Mouse (Mus musculus): ENCODE data around the gene Rngtt. TPM values are rescaled to one million over a fixed set of nuclear protein-coding genes. Genes with fewer than 3 reads are reported as not detected.

The Rngtt gene
- polyA plus RNA-seq, 1 experiment from 2014 or later, result 16.6 TPM

- 94% methylated on average over 2 of the region's 2 CpGs for WGBS
- H3K4me3 ChIP-seq, result no peak overlapping the region
These were observed 184.3 kb downstream of the Rngtt start for GRCm38 (mm10) chr4:33494377-33494776.

DNA sequence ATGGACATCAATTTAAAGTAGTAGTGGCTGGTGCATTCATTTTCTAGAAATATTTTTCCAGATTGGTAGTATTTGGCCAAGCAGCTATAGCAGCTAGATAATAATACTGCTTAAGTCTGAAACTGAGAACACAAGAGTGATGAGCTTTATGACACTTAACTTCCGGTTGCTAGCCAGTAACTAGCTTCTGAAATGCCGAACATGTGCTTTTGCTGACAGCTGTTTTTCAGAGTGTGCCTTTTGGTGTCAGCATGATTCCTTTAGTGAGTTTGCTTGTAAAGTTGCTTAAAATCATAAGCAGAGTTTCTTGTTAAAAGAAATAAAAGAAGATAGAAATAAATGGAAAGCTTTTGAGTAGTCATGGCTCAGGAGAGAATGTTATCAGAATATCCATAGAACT is 186.9 kb downstream of the Rngtt start:
- H3K4me2 ChIP-seq, result no peak overlapping the region
- 57% methylated on average over 2 of the region's 2 CpGs for WGBS
- no peak for ATAC-seq (replicated peaks; ENCODE audit: insufficient number of reproducible peaks, insufficient read depth, low FRiP score, low read depth)

More at GRCm38 (mm10) chr4:33494377-33494776, 184.3 kb downstream of the Rngtt start:
- Histone ChIP-seq H3K9ac (no peak overlapping the region), H3K4me2 (no peak overlapping the region), H3K9me3 (replicated peaks) (peaks cover 5% of the 10 kb centered on the region; the same call in 1 of the 2 replicates), H3K4me1 (replicated peaks) (peaks cover 2% of the 10 kb centered on the region; the same call in 1 of the 2 replicates), H3K27me3 (no peaks in the 10 kb centered on the region), H3K27ac (no peak overlapping the region), H3K36me3 (no peaks in the 10 kb centered on the region)
- ATAC-seq (replicated peaks; ENCODE audit: insufficient number of reproducible peaks, insufficient read depth, low FRiP score, low read depth), result no peak

DNA sequence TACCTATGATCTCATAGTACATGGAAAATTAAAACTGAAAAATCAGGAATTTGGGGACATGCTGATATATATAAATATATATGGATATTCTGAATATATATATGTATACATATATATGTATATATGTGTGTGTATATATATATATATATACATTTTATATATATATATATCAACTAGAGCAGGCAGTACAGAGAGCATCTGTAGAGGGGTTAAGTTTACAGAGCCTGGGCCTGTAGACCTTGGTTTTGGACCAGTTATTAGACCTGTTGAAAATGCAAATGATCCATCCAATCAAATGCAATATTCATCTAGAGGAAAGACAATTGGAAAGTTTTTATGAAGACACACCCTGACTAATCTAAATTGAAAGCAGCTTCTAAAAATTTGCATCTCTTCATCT is 187.5 kb downstream of the Rngtt start:
- H3K27me3 ChIP-seq, result peaks cover 21% of the 10 kb centered on the region
- no peak overlapping the region for H3K9ac ChIP-seq
- ATAC-seq (replicated peaks; ENCODE audit: insufficient number of reproducible peaks, insufficient read depth, low FRiP score, low read depth), result no peak
- no peak overlapping the region for H3K27ac ChIP-seq
- H3K36me3 ChIP-seq, result no peaks in the 10 kb centered on the region
- H3K4me1 ChIP-seq (replicated peaks), result peaks cover 2% of the 10 kb centered on the region; the same call in 1 of the 2 replicates
- peaks cover 5% of the 10 kb centered on the region; the same call in 1 of the 2 replicates for H3K9me3 ChIP-seq (replicated peaks)
- H3K4me3 ChIP-seq, result no peak overlapping the region
- H3K4me2 ChIP-seq, result no peak overlapping the region

More for the DNA sequence above, 186.9 kb downstream of the Rngtt start:
- no peaks in the 10 kb centered on the region for H3K36me3 ChIP-seq
- no peak overlapping the region for H3K9ac ChIP-seq
- H3K9me3 ChIP-seq (replicated peaks), result peaks cover 5% of the 10 kb centered on the region; the same call in 1 of the 2 replicates
- peaks cover 2% of the 10 kb centered on the region; the same call in 1 of the 2 replicates for H3K4me1 ChIP-seq (replicated peaks)
- H3K27ac ChIP-seq, result no peak overlapping the region
- H3K4me3 ChIP-seq, result no peak overlapping the region
- H3K27me3 ChIP-seq, result peaks cover 15% of the 10 kb centered on the region

GRCm38 (mm10) chr4:33498160-33498874 is 188.2 kb downstream of the Rngtt start:
- H3K9me3 ChIP-seq (replicated peaks), result peaks cover 5% of the 10 kb centered on the region; the same call in 1 of the 2 replicates
- no peak overlapping the region for H3K4me3 ChIP-seq
- peaks cover 21% of the 10 kb centered on the region for H3K27me3 ChIP-seq
- 72% methylated on average over 4 of the region's 4 CpGs for WGBS
- no peak overlapping the region for H3K9ac ChIP-seq
- H3K27ac ChIP-seq, result no peak overlapping the region
- ATAC-seq (replicated peaks; ENCODE audit: insufficient number of reproducible peaks, insufficient read depth, low FRiP score, low read depth), result no peak
- peaks cover 2% of the 10 kb centered on the region; the same call in 1 of the 2 replicates for H3K4me1 ChIP-seq (replicated peaks)
- no peak overlapping the region for H3K4me2 ChIP-seq
- no peaks in the 10 kb centered on the region for H3K36me3 ChIP-seq

- Histone ChIP-seq H3K36me3 (no peaks in the 10 kb centered on the region), H3K27me3 (peaks cover 49% of the 10 kb centered on the region), H3K9me3 (replicated peaks) (no peaks in the 10 kb centered on the region), H3K4me2 (no peak overlapping the region), H3K27ac (no peak overlapping the region), H3K4me3 (no peak overlapping the region), H3K4me1 (replicated peaks) (peaks cover 14% of the 10 kb centered on the region), H3K9ac (no peak overlapping the region)
- ATAC-seq (replicated peaks; ENCODE audit: insufficient number of reproducible peaks, insufficient read depth, low FRiP score, low read depth), result no peak
These were observed 196.5 kb downstream of the Rngtt start for GRCm38 (mm10) chr4:33506638-33507037.

GRCm38 (mm10) chr4:33510544-33510943 is 200.4 kb downstream of the Rngtt start:
- Histone ChIP-seq H3K4me3 (no peak overlapping the region), H3K9me3 (replicated peaks) (no peaks in the 10 kb centered on the region), H3K36me3 (no peaks in the 10 kb centered on the region), H3K4me1 (replicated peaks) (peaks cover 15% of the 10 kb centered on the region), H3K27me3 (peaks cover 67% of the 10 kb centered on the region), H3K27ac (no peak overlapping the region), H3K9ac (no peak overlapping the region), H3K4me2 (peak overlapping the region; percentile 52)
- 39% methylated on average over 10 of the region's 10 CpGs for WGBS
- ATAC-seq (replicated peaks; ENCODE audit: insufficient number of reproducible peaks, insufficient read depth, low FRiP score, low read depth), result peak; percentile 73; the same call in 1 of the 2 replicates

DNA sequence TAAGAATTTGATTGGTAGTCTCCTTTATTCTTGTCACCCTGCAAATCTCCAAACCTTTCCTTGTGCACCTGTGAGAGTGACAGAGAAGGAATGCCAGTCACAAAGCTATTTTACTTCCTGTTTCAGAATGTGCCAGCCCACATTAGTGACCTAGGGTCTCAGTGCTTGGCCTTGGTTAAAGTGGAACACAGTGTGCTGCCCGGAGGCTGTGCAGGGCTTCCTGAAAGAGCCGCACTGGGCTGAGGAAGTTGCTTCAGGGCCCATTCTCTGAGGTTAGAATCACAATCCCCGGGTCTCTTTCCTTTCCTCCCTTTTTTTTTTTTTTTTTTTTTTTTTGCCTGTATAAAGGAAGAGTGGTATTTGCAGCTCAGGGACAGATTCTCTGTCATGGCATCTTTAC is 203.3 kb downstream of the Rngtt start:
- Histone ChIP-seq H3K4me1 (replicated peaks) (peaks cover 15% of the 10 kb centered on the region), H3K9ac (no peak overlapping the region), H3K36me3 (no peaks in the 10 kb centered on the region), H3K4me2 (no peak overlapping the region), H3K9me3 (replicated peaks) (no peaks in the 10 kb centered on the region), H3K27ac (no peak overlapping the region), H3K4me3 (no peak overlapping the region), H3K27me3 (peaks cover 59% of the 10 kb centered on the region)
- no peak for ATAC-seq (replicated peaks; ENCODE audit: insufficient number of reproducible peaks, insufficient read depth, low FRiP score, low read depth)
- 53% methylated on average over 3 of the region's 3 CpGs for WGBS

GRCm38 (mm10) chr4:33514108-33515000 is 204.2 kb downstream of the Rngtt start:
- H3K27ac ChIP-seq, result no peak overlapping the region
- H3K9me3 ChIP-seq (replicated peaks), result no peaks in the 10 kb centered on the region
- no peak for ATAC-seq (replicated peaks; ENCODE audit: insufficient number of reproducible peaks, insufficient read depth, low FRiP score, low read depth)
- H3K27me3 ChIP-seq, result peaks cover 63% of the 10 kb centered on the region
- H3K9ac ChIP-seq, result no peak overlapping the region
- H3K4me1 ChIP-seq (replicated peaks), result peaks cover 15% of the 10 kb centered on the region
- H3K36me3 ChIP-seq, result no peaks in the 10 kb centered on the region
- no peak overlapping the region for H3K4me3 ChIP-seq
- WGBS, result 82% methylated on average over 10 of the region's 10 CpGs
- no peak overlapping the region for H3K4me2 ChIP-seq

DNA sequence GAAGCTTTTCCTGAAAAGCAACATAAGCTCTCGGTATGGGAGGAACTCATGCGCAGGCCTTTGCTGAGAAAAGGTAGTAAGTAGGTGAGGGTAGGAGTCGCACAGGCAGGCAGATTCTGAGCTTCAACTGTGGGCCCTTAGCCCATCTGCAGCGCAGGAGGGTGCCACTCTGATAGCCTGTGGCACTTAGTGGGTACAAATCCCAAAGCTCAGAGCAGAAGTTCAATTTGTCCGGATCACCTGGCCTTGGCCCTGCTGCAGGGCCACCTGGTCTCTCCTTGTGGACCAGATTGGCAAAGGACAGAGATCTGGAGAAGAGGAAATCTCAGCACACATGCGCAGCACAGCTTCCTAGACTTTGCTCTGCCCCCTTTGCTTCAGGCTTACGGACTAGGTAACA is 210.1 kb downstream of the Rngtt start:
- Histone ChIP-seq H3K36me3 (no peaks in the 10 kb centered on the region), H3K9me3 (replicated peaks) (no peaks in the 10 kb centered on the region), H3K9ac (no peak overlapping the region), H3K4me1 (replicated peaks) (peaks cover 2% of the 10 kb centered on the region; the same call in 1 of the 2 replicates), H3K4me3 (no peak overlapping the region), H3K27ac (no peak overlapping the region), H3K27me3 (peaks cover 57% of the 10 kb centered on the region), H3K4me2 (no peak overlapping the region)
- ATAC-seq (replicated peaks; ENCODE audit: insufficient number of reproducible peaks, insufficient read depth, low FRiP score, low read depth), result no peak
- WGBS, result 83% methylated on average over 7 of the region's 7 CpGs

GRCm38 (mm10) chr4:33520938-33521337 is 210.8 kb downstream of the Rngtt start:
- peaks cover 52% of the 10 kb centered on the region for H3K27me3 ChIP-seq
- no peaks in the 10 kb centered on the region for H3K36me3 ChIP-seq
- WGBS, result 56% methylated on average over 10 of the region's 10 CpGs
- H3K4me2 ChIP-seq, result no peak overlapping the region
- ATAC-seq (replicated peaks; ENCODE audit: insufficient number of reproducible peaks, insufficient read depth, low FRiP score, low read depth), result no peak
- no peaks in the 10 kb centered on the region for H3K9me3 ChIP-seq (replicated peaks)
- no peak overlapping the region for H3K4me3 ChIP-seq
- peaks cover 2% of the 10 kb centered on the region; the same call in 1 of the 2 replicates for H3K4me1 ChIP-seq (replicated peaks)
- no peak overlapping the region for H3K9ac ChIP-seq
- no peak overlapping the region for H3K27ac ChIP-seq

DNA sequence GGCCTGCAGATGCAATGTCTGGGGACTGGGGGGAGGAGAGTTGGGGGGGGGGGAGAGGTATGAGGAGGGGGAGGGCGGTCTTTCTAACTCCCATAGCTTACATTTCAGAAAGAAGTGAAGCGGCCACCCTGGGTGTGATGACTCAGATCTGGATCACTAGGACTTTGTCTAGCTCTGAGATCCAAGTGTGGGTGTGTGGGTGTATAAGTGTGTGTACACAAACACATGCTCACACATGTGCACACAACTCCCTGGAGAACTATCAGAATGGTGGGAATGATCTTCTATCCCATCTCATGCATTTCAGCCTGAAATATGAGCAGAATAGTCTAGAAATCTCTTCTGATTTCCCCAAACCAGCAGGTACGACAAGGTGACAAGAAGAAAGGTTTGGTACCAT is 213.7 kb downstream of the Rngtt start:
- no peak for ATAC-seq (replicated peaks; ENCODE audit: insufficient number of reproducible peaks, insufficient read depth, low FRiP score, low read depth)
- H3K9me3 ChIP-seq (replicated peaks), result no peaks in the 10 kb centered on the region
- H3K36me3 ChIP-seq, result no peaks in the 10 kb centered on the region
- peaks cover 8% of the 10 kb centered on the region; the same call in 1 of the 2 replicates for H3K4me1 ChIP-seq (replicated peaks)
- H3K27ac ChIP-seq, result no peak overlapping the region
- WGBS, result 89% methylated on average over 2 of the region's 3 CpGs
- no peak overlapping the region for H3K4me2 ChIP-seq
- H3K4me3 ChIP-seq, result no peak overlapping the region
- H3K27me3 ChIP-seq, result peaks cover 41% of the 10 kb centered on the region
- H3K9ac ChIP-seq, result no peak overlapping the region

Data from heart, embryonic 15.5 days (tissue).